Mouse (Mus musculus) C3H10T1/2 (cell line): ENCODE data around the gene Hist2h2be. TPM values are rescaled to one million over a fixed set of nuclear protein-coding genes. Genes with fewer than 3 reads are reported as not detected.

Experiments used
- polyA plus RNA-seq, 2 experiments: library from polyadenylated mRNA; unstranded; fragments of >200 nt; fragmentation: generic; extraction: Trizol; gene quantifications; one replicate each; pipeline ENCODE4 v1.2.1; 2012; ENCODE audit warnings: missing spikeins in 2 of 2

The Hist2h2be gene
- polyA plus RNA-seq = 1 to 10 TPM in 1 of 2 experiments, under 1 TPM in 1; 0.23 to 1.7 TPM

GRCm38 (mm10) chr3:96220765-96221639 lies at the start of gene Hist2h2be, which contains the start of gene Hist2h2ac:
TSS of gene Hist2h2be (plus strand) at chr3:96221119.
TSS of gene Hist2h2ac (minus strand) at chr3:96220880.

GRCm38 (mm10) chr3:96172197-96173178 lies 48.4 kb upstream of the Hist2h2be start, which contains the start of gene Sf3b4:
TSS of gene Sf3b4 (plus strand) at chr3:96172332.

GRCm38 (mm10) chr3:96180727-96181477 lies 40.0 kb upstream of the Hist2h2be start, which contains the start of gene Sv2a:
TSS of gene Sv2a (plus strand) at chr3:96181151.

GRCm38 (mm10) chr3:96219661-96220130 lies 1.2 kb upstream of the Hist2h2be start, which contains the start of the genes Bola1 and Hist2h2ab:
TSS of gene Bola1 (minus strand) at chr3:96219709.
TSS of gene Hist2h2ab (plus strand) at chr3:96219865.

GRCm38 (mm10) chr3:96238954-96239793 lies 18.3 kb downstream of the Hist2h2be start, which contains the start of gene Hist2h3c2:
TSS of gene Hist2h3c2 (minus strand) at chr3:96239127.

GRCm38 (mm10) chr3:96239949-96240798 lies 19.3 kb downstream of the Hist2h2be start, which contains the start of gene Hist2h2aa2:
TSS of gene Hist2h2aa2 (minus strand) at chr3:96240276.

GRCm38 (mm10) chr3:96245003-96245886 lies 24.3 kb downstream of the Hist2h2be start, which contains the start of gene Hist2h2aa1:
TSS of gene Hist2h2aa1 (plus strand) at chr3:96245497.

GRCm38 (mm10) chr3:96246427-96246856 lies 25.5 kb downstream of the Hist2h2be start, which contains the start of gene Hist2h3c1:
TSS of gene Hist2h3c1 (plus strand) at chr3:96246685.

GRCm38 (mm10) chr3:96262979-96263550 lies 42.1 kb downstream of the Hist2h2be start, which contains the start of gene Hist2h4:
TSS of gene Hist2h4 (minus strand) at chr3:96263311.

GRCm38 (mm10) chr3:96268051-96268775 lies 47.3 kb downstream of the Hist2h2be start, which contains the start of gene Hist2h3b:
TSS of gene Hist2h3b (plus strand) at chr3:96268654.

GRCm38 (mm10) chr3:96269511-96270474 lies 48.9 kb downstream of the Hist2h2be start, which contains the start of gene Hist2h2bb:
TSS of gene Hist2h2bb (plus strand) at chr3:96269752.

